Mouse (Mus musculus) cortical plate, adult 2 months (tissue): ENCODE measurements around the gene Krba1. TPM values are rescaled to one million over a fixed set of nuclear protein-coding genes. Genes with fewer than 3 reads are reported as not detected.

ENCODE experiments used
- H3K27ac ChIP-seq: fragments of 200-500 bp; 2 replicates; pipeline ENCODE4 v1.5.1; 2012; ENCODE audit warnings: low read length, control low read depth, inconsistent platforms; ENCODE audit not compliant: insufficient read depth
- H3K4me1 ChIP-seq: fragments of 200-500 bp; 2 replicates; pipeline ENCODE4 v1.6.1; 2011; ENCODE audit warnings: low read length; ENCODE audit not compliant: control insufficient read depth, insufficient read depth
- H3K4me3 ChIP-seq: fragments of 200-500 bp; 2 replicates; pipeline ENCODE4 v1.5.1; 2011; ENCODE audit warnings: mild to moderate bottlenecking, low read length, control low read depth; ENCODE audit not compliant: insufficient read depth
- CTCF ChIP-seq: fragments of 200-500 bp; IDR thresholded peaks from 2 replicates; pipeline ENCODE4 v1.5.1; 2011; ENCODE audit warnings: mild to moderate bottlenecking, control low read depth, low read length; ENCODE audit not compliant: insufficient read depth; ENCODE audit errors: extremely low read depth
- POLR2A ChIP-seq: fragments of 200-500 bp; IDR thresholded peaks from 2 replicates; pipeline ENCODE4 v1.6.1; 2011; ENCODE audit warnings: mild to moderate bottlenecking, low read length, control low read depth; ENCODE audit not compliant: insufficient read depth; ENCODE audit errors: extremely low read depth
- polyA plus RNA-seq: library from polyadenylated mRNA; depleted of rRNA; stranded (reverse); fragments of >200 nt; gene quantifications from 2 replicates; pipeline ENCODE4 v1.2.3, GENCODE M21; 2012

The Krba1 gene
- polyA plus RNA-seq, 1 experiment = 44.5 TPM

DNA sequence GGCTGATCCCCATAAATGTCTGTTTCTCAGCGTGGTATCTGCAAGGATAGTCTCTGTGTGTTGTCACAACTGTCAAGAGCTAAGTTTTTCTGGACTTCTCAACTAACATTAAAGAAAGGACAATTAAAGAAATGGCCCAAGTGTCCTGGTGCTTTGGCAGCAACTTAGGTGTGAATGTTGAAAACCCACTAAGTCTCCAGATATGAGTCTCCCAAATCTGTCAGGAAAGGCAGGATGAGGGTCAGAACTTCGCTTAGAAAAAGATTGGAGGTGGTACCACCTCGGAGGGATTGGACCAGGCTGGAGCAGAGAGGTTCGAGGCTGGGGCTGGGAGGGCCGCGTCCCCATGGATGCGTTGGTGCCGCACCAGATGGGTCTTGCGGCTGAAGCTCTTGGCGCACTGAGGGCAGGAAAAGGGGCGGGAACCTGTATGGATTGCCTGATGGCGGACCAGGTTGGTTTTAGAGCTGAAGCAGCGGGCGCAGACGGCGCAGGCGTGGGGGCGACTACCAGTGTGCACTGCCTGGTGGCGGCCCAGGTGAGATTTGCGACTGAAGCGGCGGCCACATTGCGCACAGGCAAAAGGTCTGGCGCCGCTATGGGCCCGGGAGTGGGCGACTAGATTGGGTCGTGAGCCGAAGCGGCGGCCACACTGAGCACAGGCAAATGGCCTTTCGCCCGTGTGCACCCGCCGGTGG, 42.4 kb downstream of the Krba1 start:
- H3K4me3 ChIP-seq = no peak overlapping the region
- TF ChIP-seq CTCF = no peak
- no peak for TF ChIP-seq POLR2A
- no peak overlapping the region for H3K27ac ChIP-seq

GRCm38 (mm10) chr6:48438475-48439125, 43.2 kb downstream of the Krba1 start:
- Histone ChIP-seq H3K4me1 (peaks cover 2% of the 10 kb centered on the region; the same call in 1 of the 2 replicates), H3K4me3 (no peak overlapping the region), H3K27ac (no peak overlapping the region)
- no peak for TF ChIP-seq CTCF
- TF ChIP-seq POLR2A = no peak

More for the DNA sequence above, 42.4 kb downstream of the Krba1 start:
- peaks cover 2% of the 10 kb centered on the region; the same call in 1 of the 2 replicates for H3K4me1 ChIP-seq

GRCm38 (mm10) chr6:48439654-48440053, 44.3 kb downstream of the Krba1 start:
- TF ChIP-seq CTCF (no peak), POLR2A (no peak)
- Histone ChIP-seq H3K4me1 (peaks cover 2% of the 10 kb centered on the region; the same call in 1 of the 2 replicates), H3K4me3 (no peak overlapping the region), H3K27ac (no peak overlapping the region)

DNA sequence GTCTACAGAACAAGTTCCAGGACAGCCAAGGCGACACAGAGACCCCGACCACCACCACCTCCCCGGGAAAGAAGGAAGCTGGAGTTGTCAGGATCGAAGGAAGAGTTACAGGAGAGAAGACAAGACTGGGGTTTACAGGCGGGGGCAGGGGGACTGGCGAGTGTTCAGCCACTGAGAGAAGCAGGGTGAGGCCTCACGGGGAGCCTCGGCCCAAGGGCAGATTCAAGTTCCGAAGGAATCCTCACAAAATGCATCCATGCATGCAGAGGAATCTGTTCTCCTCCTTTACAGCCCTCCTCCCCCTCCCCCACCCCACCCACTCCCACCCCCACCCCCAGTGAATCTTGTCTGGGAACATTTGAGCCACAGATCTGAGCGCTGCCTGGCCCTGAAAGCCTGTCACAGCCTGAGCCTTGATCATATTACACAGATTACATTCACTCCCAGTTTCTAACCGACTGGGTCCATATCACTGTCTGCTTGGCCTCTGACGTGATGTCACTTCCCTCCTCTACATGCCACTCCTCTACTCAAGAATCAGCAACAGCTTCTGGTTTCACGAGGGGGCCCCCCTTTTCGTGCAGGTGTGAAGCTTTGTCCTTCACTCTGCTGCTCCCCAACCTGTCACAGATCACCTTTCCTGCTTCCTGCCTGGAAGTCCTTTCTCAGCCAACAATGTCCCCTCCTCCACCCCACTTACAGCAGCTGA, 45.1 kb downstream of the Krba1 start:
- Histone ChIP-seq H3K4me3 (no peak overlapping the region), H3K4me1 (peaks cover 2% of the 10 kb centered on the region; the same call in 1 of the 2 replicates), H3K27ac (no peak overlapping the region)
- TF ChIP-seq CTCF (no peak), POLR2A (no peak)

GRCm38 (mm10) chr6:48443592-48444309, 48.4 kb downstream of the Krba1 start:
- no peak for TF ChIP-seq CTCF
- no peak for TF ChIP-seq POLR2A
- H3K4me1 ChIP-seq = no peaks in the 10 kb centered on the region
- peak overlapping the region; percentile 27 for H3K27ac ChIP-seq
- peak overlapping the region; percentile 70 for H3K4me3 ChIP-seq

DNA sequence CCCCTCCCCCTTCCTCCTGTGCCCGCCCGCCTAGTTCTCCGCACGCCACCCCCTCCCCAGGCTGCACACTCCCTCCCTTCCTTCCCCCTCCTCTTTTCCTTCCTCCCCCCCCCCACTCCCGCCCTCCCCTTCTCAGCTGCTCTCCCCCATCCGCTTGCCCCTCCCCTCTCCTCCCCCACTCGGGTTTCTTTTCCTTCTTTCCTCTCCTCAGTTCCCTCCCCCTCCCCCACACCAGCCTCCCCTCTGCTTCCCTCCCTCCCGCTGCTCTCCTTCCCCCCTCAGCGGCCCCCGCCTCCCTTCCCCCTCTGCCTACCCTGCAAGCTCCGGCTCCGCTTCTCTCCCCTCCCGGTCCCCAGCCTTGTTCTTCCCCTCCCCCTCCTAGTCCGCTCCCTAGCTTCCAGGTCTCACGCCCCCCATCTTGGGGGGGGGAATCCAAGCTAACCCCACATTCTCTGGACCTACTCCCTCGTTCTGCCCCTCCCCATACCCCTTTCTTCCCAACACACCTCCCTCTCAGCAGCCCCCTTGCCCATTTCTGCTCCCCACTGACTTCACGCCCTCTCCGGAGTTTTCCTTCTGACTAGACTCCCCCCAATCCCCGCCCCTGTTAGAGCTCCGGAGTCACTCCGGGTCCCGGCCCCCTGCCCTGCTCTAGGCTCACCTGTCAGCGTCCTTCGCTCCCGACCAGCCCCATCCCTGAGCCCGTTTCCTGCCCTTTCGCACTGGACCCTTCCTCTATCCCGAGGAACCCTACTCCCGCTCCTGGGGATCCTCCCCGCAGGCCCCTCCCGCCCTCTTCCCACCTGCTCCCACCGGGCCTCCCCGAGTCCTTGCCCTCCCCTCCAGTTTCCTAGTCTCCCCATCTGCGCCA, 49.2 kb downstream of the Krba1 start:
- H3K4me1 ChIP-seq = no peaks in the 10 kb centered on the region
- peak overlapping the region; percentile 4; the same call in 1 of the 2 replicates for H3K27ac ChIP-seq
- no peak for TF ChIP-seq POLR2A
- no peak for TF ChIP-seq CTCF
- peak overlapping the region; percentile 70 for H3K4me3 ChIP-seq

DNA sequence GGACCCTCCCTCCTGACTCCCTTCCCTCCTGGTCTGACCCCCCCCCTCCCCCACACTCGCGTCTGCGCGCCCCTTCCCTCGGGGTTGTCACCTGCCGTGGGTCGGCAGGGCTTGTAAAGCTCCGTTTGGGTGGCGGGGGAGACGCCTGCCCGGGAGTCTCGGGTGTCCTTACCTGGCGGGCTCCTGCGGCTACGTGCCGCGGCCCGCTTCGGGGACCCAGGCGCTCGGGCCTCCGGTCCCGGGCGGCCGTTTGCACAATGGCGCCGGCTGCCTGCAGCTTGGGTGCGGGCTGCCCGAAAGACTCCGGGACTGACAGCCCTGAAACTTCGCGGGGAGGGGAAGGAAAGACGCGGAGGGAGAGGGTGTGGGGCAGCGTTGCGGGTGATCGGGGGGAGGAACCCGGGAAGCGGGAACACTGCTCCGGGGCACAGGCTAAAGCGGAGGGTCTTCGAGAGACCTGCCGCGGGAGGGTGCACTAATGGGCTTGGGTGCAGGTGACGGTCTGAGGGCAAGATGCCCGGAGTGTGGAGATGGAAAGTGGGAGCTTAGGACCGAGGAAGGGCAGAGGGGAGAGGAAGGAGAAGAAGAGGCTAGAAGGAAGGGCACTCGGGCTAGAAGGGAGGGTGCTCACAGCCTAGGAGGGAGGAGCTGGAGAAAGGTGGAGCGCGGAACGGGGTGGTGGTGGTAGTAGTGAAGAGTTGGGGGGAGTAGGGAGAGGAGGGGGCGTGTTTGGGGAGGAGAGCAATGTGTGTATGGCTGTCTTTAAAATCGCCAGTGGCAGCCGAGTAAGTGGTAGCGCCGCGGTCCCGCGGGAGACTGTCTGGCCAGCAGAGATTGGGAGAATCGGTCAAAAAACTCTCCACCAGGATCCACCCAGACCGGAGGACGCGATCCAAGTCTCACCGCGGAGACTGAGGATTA, 50.1 kb downstream of the Krba1 start, which contains the start of gene Zfp467:
TSS of gene Zfp467 (minus strand) at position 645 of the 921 bp plus-strand sequence.
- H3K27ac ChIP-seq = peak within 1 kb of the TSS; percentile 60
- TF ChIP-seq POLR2A (peak; percentile 57; the same call in 1 of the 2 replicates), CTCF (no peak)
- H3K4me1 ChIP-seq = no peaks in the 10 kb centered on the region

GRCm38 (mm10) chr6:48446256-48446655, 50.9 kb downstream of the Krba1 start:
- no peak overlapping the region for H3K27ac ChIP-seq
- TF ChIP-seq CTCF (no peak), POLR2A (no peak)
- no peaks in the 10 kb centered on the region for H3K4me1 ChIP-seq
- peak overlapping the region; percentile 70; the same call in 1 of the 2 replicates for H3K4me3 ChIP-seq

More for the DNA sequence above, 50.1 kb downstream of the Krba1 start, which contains the start of gene Zfp467:
- peak within 1 kb of the TSS; percentile 70 for H3K4me3 ChIP-seq
